Mouse (Mus musculus) midbrain, embryonic 15.5 days (tissue): ENCODE data around the gene Olfr1168. TPM values are rescaled to one million over a fixed set of nuclear protein-coding genes. Genes with fewer than 3 reads are reported as not detected.
"Not testable (repeated sequence)": the region's sequence is repeated elsewhere in the genome, so short reads cannot be mapped to it uniquely, and the experiment has no call there.

Experiments used
- ATAC-seq: fragments of 200-750 bp; cut with Nextera tagmentation; replicated peaks from 2 replicates; pipeline ENCODE4 v1.8.0; 2017; ENCODE audit warnings: moderate TSS enrichment
- H3K27ac ChIP-seq: fragments of 300-500 bp; sonication (generic); 2 replicates; pipeline ENCODE4 v1.5.1; 2015; ENCODE audit warnings: mild to moderate bottlenecking, inconsistent platforms
- H3K27me3 ChIP-seq: fragments of 300-500 bp; sonication (generic); replicated peaks from 2 replicates; pipeline ENCODE4 v1.6.1; 2015; ENCODE audit warnings: inconsistent platforms
- H3K36me3 ChIP-seq: fragments of 300-500 bp; sonication (generic); replicated peaks from 2 replicates; pipeline ENCODE4 v1.6.1; 2015; ENCODE audit warnings: inconsistent platforms
- H3K4me1 ChIP-seq: fragments of 300-500 bp; sonication (generic); 2 replicates; pipeline ENCODE4 v1.6.1; 2015; ENCODE audit warnings: inconsistent platforms
- H3K4me2 ChIP-seq: fragments of 300-500 bp; sonication (generic); 2 replicates; pipeline ENCODE4 v1.6.1; 2015; ENCODE audit warnings: inconsistent platforms, mild to moderate bottlenecking, moderate library complexity
- H3K4me3 ChIP-seq: fragments of 300-500 bp; sonication (generic); 2 replicates; pipeline ENCODE4 v1.5.1; 2015; ENCODE audit warnings: mild to moderate bottlenecking, inconsistent platforms
- H3K9ac ChIP-seq: fragments of 300-500 bp; sonication (generic); 2 replicates; pipeline ENCODE4 v1.6.1; 2015; ENCODE audit warnings: mild to moderate bottlenecking, inconsistent platforms
- H3K9me3 ChIP-seq: fragments of 300-500 bp; sonication (generic); 2 replicates; pipeline ENCODE4 v1.6.1; 2016; ENCODE audit warnings: inconsistent platforms
- WGBS: fragments of 180-500 bp; shearing (Covaris S2); methylation state at CpG from one replicate; pipeline ENCODE4 v1.1.7; 2015; ENCODE audit warnings: mixed read lengths; 5-methylcytosine and 5-hydroxymethylcytosine counted together
- polyA plus RNA-seq: library from polyadenylated mRNA; unstranded; fragments of >200 nt; fragmentation: Nextera tagmentation; extraction: Ambion mirVana; gene quantifications from 2 replicates; pipeline ENCODE4 v1.2.1, GENCODE M21; 2015

The Olfr1168 gene
- not detected in 2 replicates for polyA plus RNA-seq

DNA sequence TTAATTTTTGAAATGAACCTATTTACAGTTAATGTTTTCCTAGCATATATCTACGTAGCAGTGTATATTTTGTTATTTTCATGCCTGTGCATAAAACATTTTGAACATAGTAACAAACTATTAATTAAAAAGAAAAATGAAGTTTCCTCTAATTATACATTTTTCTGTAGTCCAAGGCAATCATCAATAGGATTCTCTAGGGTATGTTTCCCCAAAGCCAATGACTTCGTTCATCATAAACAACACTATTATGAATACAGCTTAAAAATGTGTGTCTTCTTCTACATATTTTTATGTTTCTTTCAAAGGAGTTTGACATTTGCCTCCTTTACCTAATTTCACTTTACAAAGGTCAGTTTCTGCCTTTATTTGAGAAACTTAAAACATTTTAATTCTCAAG lies at the start of gene Olfr1168:
Gene Olfr1168 (plus strand): TSS at position 301 of the 400 bp plus-strand sequence.
- no peak within 1 kb of the TSS for H3K4me3 ChIP-seq
- H3K4me2 ChIP-seq: no peak within 1 kb of the TSS

DNA sequence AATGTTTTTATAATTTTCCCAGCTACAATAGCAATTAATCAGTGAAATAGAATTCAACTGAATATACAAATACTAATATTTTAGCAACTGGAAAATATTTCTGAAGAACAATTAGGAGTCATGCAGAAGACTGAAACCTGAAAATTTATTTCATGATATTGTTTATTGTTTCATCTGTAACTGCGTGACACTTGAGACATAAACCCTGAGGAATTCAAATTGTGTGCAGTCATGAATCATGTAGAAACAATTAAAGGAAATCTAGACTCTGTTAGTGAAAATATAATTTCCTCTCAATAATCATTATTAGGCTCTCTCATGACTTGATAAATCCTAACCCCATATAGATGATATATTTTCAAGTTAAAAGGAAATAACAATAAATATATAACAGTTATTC lies 26.6 kb upstream of the Olfr1168 start, which contains the start of gene Olfr1167:
Gene Olfr1167 (minus strand): TSS at position 101 of the 400 bp plus-strand sequence.
- H3K9ac ChIP-seq, ATAC-seq, H3K27ac ChIP-seq, H3K36me3 ChIP-seq, H3K4me1 ChIP-seq, H3K4me2 ChIP-seq, H3K9me3 ChIP-seq, H3K27me3 ChIP-seq, H3K4me3 ChIP-seq: not testable (repeated sequence)
- 98% methylated on average over 1 of the region's 1 CpGs for WGBS

More for the DNA sequence above, at the start of gene Olfr1168:
- Histone ChIP-seq H3K27ac (no peak within 1 kb of the TSS), H3K4me1 (no peaks in the 10 kb centered on the region), H3K27me3 (no peaks in the 10 kb centered on the region), H3K36me3 (no peaks in the 10 kb centered on the region), H3K9ac (no peak within 1 kb of the TSS), H3K9me3 (no peaks in the 10 kb centered on the region)
- WGBS: 92% methylated on average over 2 of the region's 2 CpGs
- no peak for ATAC-seq

DNA sequence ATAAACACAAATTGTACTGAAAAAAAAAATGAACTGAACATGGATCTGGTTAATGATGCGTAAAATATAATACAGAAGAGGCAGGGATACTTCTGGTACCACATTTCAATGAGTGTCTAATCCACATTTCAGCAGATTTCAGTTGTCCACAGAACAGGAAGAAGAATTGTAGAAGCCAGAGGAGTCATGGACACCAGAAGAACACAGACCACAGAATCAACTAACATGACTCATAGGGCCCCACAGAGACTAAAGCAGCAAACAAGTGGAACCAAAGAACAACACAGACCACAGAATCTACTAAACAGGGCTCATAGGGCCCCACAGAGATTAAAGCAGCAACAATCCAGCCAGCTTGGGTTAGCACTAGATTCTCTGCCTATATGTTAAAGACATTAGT lies 39.1 kb downstream of the Olfr1168 start:
- no peaks in the 10 kb centered on the region for H3K36me3 ChIP-seq
- ATAC-seq: no peak
- no peak overlapping the region for H3K4me3 ChIP-seq
- no peaks in the 10 kb centered on the region for H3K27me3 ChIP-seq
- WGBS: 96% methylated on average over 1 of the region's 1 CpGs
- H3K9ac ChIP-seq: no peak overlapping the region
- no peak overlapping the region for H3K4me2 ChIP-seq
- no peaks in the 10 kb centered on the region for H3K9me3 ChIP-seq
- no peak overlapping the region for H3K27ac ChIP-seq
- no peaks in the 10 kb centered on the region for H3K4me1 ChIP-seq

DNA sequence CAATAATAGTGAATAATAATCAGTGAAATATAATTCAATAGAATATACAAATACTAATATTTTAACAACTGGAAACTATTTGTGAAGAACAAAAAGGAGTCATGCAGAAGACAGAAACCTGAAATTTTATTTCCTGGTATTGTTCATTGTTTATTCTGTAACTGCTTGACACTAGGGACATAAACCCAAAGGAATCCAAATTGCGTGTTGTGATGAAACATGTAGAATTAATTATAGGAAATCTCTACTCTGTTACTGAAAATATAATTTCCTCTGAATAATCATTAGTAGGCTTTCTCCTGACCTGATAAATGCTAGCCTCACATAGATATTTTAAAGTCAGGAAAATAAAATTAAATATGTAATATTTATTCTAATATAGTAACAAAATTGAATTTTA lies 46.6 kb downstream of the Olfr1168 start, which contains the start of gene Olfr1170:
Gene Olfr1170 (minus strand): TSS at position 101 of the 400 bp plus-strand sequence.
- Histone ChIP-seq H3K4me1 (no peaks in the 10 kb centered on the region), H3K27ac (no peak within 1 kb of the TSS), H3K27me3 (no peaks in the 10 kb centered on the region), H3K4me2 (no peak within 1 kb of the TSS), H3K9me3 (no peaks in the 10 kb centered on the region), H3K36me3 (no peaks in the 10 kb centered on the region), H3K9ac (no peak within 1 kb of the TSS), H3K4me3 (no peak within 1 kb of the TSS)
- no peak for ATAC-seq
- 79% methylated on average over 1 of the region's 1 CpGs for WGBS

Other genes starting within 250 kb of the Olfr1168 start
- not detected in 2 replicates for gene Olfr1155, start 236.7 kb upstream of the Olfr1168 start, polyA plus RNA-seq
- gene Olfr1156, start 228.8 kb upstream of the Olfr1168 start, polyA plus RNA-seq: not detected in 2 replicates
- gene Olfr1157, start 213.6 kb upstream of the Olfr1168 start, polyA plus RNA-seq: not detected in 2 replicates
- gene Olfr74, start 207.2 kb upstream of the Olfr1168 start, polyA plus RNA-seq: not detected in 2 replicates
- gene Olfr1158, start 191.8 kb upstream of the Olfr1168 start, polyA plus RNA-seq: not detected in 2 replicates
- gene Olfr1160, start 173.6 kb upstream of the Olfr1168 start, polyA plus RNA-seq: not detected in 2 replicates
- gene Olfr1161, start 159.1 kb upstream of the Olfr1168 start, polyA plus RNA-seq: not detected in 2 replicates
- not detected in 2 replicates for gene Olfr73, start 144.2 kb upstream of the Olfr1168 start, polyA plus RNA-seq
- gene Olfr1162, start 130.8 kb upstream of the Olfr1168 start, polyA plus RNA-seq: not detected in 2 replicates
- not detected in 2 replicates for gene Olfr1163, start 110.0 kb upstream of the Olfr1168 start, polyA plus RNA-seq
- gene Olfr1164, start 87.9 kb upstream of the Olfr1168 start, polyA plus RNA-seq: not detected in 2 replicates
- not detected in 2 replicates for gene Olfr1166, start 53.6 kb upstream of the Olfr1168 start, polyA plus RNA-seq
- not detected in 2 replicates for gene Olfr1167, start 26.7 kb upstream of the Olfr1168 start, polyA plus RNA-seq
- not detected in 2 replicates for gene Olfr1170, start 46.5 kb downstream of the Olfr1168 start, polyA plus RNA-seq
- not detected in 2 replicates for gene Olfr1173, start 98.0 kb downstream of the Olfr1168 start, polyA plus RNA-seq
- not detected in 2 replicates for gene Olfr1174-ps, start 133.3 kb downstream of the Olfr1168 start, polyA plus RNA-seq
- not detected in 2 replicates for gene Olfr1175-ps, start 145.3 kb downstream of the Olfr1168 start, polyA plus RNA-seq
- gene Olfr1176, start 154.8 kb downstream of the Olfr1168 start, polyA plus RNA-seq: not detected in 2 replicates
- gene Olfr1177-ps, start 164.6 kb downstream of the Olfr1168 start, polyA plus RNA-seq: not detected in 2 replicates
- not detected in 2 replicates for gene Olfr1178, start 205.2 kb downstream of the Olfr1168 start, polyA plus RNA-seq
- not detected in 2 replicates for gene Olfr1179, start 224.6 kb downstream of the Olfr1168 start, polyA plus RNA-seq
- not detected in 2 replicates for gene Olfr1180, start 237.3 kb downstream of the Olfr1168 start, polyA plus RNA-seq
- gene Olfr1181, start 244.3 kb downstream of the Olfr1168 start, polyA plus RNA-seq: not detected in 2 replicates